Mouse (Mus musculus) liver, embryonic 13.5 days (tissue): ENCODE data around the gene Klf15. TPM values are rescaled to one million over a fixed set of nuclear protein-coding genes. Genes with fewer than 3 reads are reported as not detected.

Experiments
- ATAC-seq: fragments of 200-750 bp; cut with Nextera tagmentation; 2 replicates; pipeline ENCODE4 v1.8.0; 2017; ENCODE audit warnings: low read depth, mild to moderate bottlenecking, moderate number of reproducible peaks, moderate library complexity
- DNase-seq: peaks from one replicate; pipeline ENCODE4 v3.0.0; 2022
- H3K27ac ChIP-seq: fragments of 300-500 bp; sonication (generic); 2 replicates; pipeline ENCODE4 v1.5.1; 2015; ENCODE audit warnings: moderate library complexity, mild to moderate bottlenecking, inconsistent platforms
- H3K27me3 ChIP-seq: fragments of 300-500 bp; sonication (generic); 2 replicates; pipeline ENCODE4 v1.6.1; 2015; ENCODE audit warnings: mild to moderate bottlenecking, inconsistent platforms
- H3K36me3 ChIP-seq: fragments of 300-500 bp; sonication (generic); 2 replicates; pipeline ENCODE4 v1.6.1; 2015; ENCODE audit warnings: mild to moderate bottlenecking, inconsistent platforms
- H3K4me1 ChIP-seq: fragments of 300-500 bp; sonication (generic); replicated peaks from 2 replicates; pipeline ENCODE4 v1.6.1; 2015; ENCODE audit warnings: inconsistent platforms
- H3K4me2 ChIP-seq: fragments of 300-500 bp; sonication (generic); 2 replicates; pipeline ENCODE4 v1.6.1; 2015; ENCODE audit warnings: inconsistent platforms, mild to moderate bottlenecking, moderate library complexity
- H3K4me3 ChIP-seq: fragments of 300-500 bp; sonication (generic); replicated peaks from 2 replicates; pipeline ENCODE4 v1.5.1; 2015; ENCODE audit warnings: mild to moderate bottlenecking, inconsistent platforms
- H3K9ac ChIP-seq: fragments of 300-500 bp; sonication (generic); 2 replicates; pipeline ENCODE4 v1.6.1; 2015; ENCODE audit warnings: mild to moderate bottlenecking, inconsistent platforms
- H3K9me3 ChIP-seq: fragments of 300-500 bp; sonication (generic); replicated peaks from 2 replicates; pipeline ENCODE4 v1.6.1; 2016; ENCODE audit warnings: inconsistent platforms
- WGBS: fragments of 180-500 bp; shearing (Covaris S2); methylation state at CpG from one replicate; pipeline ENCODE4 v1.1.7; 2015; ENCODE audit not compliant: insufficient replicate concordance; 5-methylcytosine and 5-hydroxymethylcytosine counted together
- polyA plus RNA-seq: library from polyadenylated mRNA; unstranded; fragments of >200 nt; fragmentation: Nextera tagmentation; extraction: Ambion mirVana; gene quantifications from 2 replicates; pipeline ENCODE4 v1.2.1, GENCODE M21; 2015

Gene Klf15
- polyA plus RNA-seq, 1 experiment from 2014 or later, result 7.8 TPM

DNA sequence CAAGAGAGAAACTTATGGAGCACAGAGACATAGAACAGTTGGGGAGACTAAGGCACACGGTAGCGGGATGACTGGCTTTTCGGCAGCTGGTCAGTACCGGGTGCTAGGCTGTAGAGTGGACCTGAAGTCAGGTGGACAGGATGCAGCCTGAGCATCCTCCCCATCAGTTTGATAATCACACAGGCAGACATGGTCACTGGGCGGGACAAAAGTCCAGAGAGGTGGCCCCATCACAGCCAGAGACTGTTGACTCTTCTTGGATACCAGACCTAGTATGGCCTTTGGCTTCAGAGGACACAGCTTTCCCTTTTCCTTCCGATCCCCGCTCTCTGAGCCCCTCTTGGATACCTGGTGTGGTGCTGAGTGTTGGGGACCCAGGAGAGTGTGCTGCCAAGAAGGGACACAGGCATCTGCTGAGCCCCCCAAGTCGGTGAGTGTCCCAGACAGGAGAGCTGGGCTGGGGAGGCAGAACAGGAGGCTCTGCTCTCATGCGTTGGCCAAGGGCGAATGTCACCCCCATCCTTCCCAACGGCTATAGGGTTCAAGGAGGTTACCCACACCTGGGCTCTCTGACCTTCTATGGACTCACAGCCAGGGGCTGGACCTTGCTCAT lies 2.8 kb downstream of the Klf15 start:
- Histone ChIP-seq H3K27ac (peak overlapping the region; percentile 73), H3K27me3 (peaks cover 51% of the 10 kb centered on the region), H3K4me1 (peaks cover 23% of the 10 kb centered on the region), H3K4me3 (peak overlapping the region; percentile 20; the same call in 1 of the 2 replicates), H3K4me2 (peak overlapping the region; percentile 29; the same call in 1 of the 2 replicates), H3K9me3 (no peaks in the 10 kb centered on the region), H3K9ac (peak overlapping the region; percentile 42; the same call in 1 of the 2 replicates), H3K36me3 (no peaks in the 10 kb centered on the region)
- DNase-seq (no peak), ATAC-seq (peak; percentile 8; the same call in 1 of the 2 replicates)
- 70% methylated on average over 11 of the region's 11 CpGs for WGBS

DNA sequence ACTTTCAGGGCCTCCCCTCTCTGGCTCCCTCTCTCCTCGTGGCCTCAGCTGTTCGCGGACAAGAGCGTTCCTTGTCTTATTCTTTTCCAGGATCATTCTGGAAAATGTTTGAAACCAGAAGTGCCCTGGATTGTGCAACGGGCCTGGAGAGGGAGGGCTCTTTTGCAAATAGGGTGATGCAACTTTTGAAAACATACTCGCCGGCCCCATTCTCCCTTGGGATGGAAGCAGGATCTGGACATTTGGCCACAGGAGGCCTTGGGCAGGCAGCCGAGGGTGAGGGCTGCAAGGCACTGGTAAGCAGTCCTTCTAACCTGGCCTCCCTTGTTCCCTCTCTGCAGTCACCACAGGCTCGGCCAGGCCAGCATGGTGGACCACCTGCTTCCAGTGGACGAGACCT lies 3.7 kb downstream of the Klf15 start:
- peaks cover 23% of the 10 kb centered on the region for H3K4me1 ChIP-seq
- H3K9me3 ChIP-seq, result no peaks in the 10 kb centered on the region
- no peaks in the 10 kb centered on the region for H3K36me3 ChIP-seq
- H3K4me2 ChIP-seq, result peak overlapping the region; percentile 45
- ATAC-seq (no peak), DNase-seq (no peak)
- H3K27me3 ChIP-seq, result peaks cover 41% of the 10 kb centered on the region
- peak overlapping the region; percentile 43; the same call in 1 of the 2 replicates for H3K9ac ChIP-seq
- peak overlapping the region; percentile 73 for H3K27ac ChIP-seq
- H3K4me3 ChIP-seq, result peak overlapping the region; percentile 14; the same call in 1 of the 2 replicates
- 62% methylated on average over 10 of the region's 10 CpGs for WGBS

DNA sequence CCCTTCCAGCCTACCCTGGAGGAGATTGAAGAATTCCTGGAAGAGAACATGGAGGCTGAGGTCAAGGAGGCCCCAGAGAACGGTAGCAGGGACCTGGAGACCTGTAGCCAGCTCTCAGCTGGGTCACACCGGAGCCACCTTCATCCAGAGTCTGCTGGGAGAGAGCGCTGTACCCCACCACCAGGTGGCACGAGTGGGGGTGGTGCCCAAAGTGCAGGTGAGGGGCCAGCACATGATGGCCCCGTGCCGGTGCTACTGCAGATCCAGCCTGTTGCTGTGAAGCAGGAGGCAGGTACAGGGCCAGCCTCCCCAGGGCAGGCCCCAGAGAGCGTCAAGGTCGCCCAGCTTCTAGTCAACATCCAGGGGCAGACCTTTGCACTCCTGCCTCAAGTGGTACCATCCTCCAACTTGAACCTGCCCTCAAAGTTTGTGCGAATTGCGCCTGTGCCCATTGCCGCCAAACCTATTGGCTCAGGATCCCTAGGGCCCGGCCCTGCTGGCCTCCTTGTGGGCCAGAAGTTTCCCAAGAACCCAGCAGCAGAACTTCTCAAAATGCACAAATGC lies 4.6 kb downstream of the Klf15 start:
- H3K9me3 ChIP-seq, result no peaks in the 10 kb centered on the region
- DNase-seq (no peak), ATAC-seq (no peak)
- peaks cover 23% of the 10 kb centered on the region for H3K4me1 ChIP-seq
- peak overlapping the region; percentile 14; the same call in 1 of the 2 replicates for H3K4me3 ChIP-seq
- H3K4me2 ChIP-seq, result peak overlapping the region; percentile 45
- H3K27ac ChIP-seq, result peak overlapping the region; percentile 72
- peaks cover 33% of the 10 kb centered on the region for H3K27me3 ChIP-seq
- H3K9ac ChIP-seq, result peak overlapping the region; percentile 43; the same call in 1 of the 2 replicates
- WGBS, result 66% methylated on average over 12 of the region's 12 CpGs
- no peaks in the 10 kb centered on the region for H3K36me3 ChIP-seq

DNA sequence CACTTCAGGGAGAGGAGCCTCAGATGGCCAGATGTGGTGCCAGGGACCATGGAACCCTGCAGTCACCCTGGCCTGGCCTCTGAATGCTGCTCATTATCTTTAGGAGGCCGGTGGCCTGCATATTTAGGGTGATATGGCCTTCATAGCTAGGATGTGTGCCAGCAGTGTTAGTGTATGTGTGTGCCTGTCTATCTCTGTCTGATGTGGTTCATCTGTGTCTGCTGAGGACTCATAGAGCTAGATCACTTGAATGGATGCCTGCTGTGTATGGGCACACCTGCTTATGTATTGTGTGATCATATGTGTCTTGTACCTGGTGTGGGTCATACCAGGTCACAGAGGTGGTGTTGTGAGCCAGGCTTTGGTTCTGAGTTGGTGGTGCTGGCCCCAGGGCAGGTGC lies 5.8 kb downstream of the Klf15 start:
- H3K9ac ChIP-seq, result no peak overlapping the region

DNA sequence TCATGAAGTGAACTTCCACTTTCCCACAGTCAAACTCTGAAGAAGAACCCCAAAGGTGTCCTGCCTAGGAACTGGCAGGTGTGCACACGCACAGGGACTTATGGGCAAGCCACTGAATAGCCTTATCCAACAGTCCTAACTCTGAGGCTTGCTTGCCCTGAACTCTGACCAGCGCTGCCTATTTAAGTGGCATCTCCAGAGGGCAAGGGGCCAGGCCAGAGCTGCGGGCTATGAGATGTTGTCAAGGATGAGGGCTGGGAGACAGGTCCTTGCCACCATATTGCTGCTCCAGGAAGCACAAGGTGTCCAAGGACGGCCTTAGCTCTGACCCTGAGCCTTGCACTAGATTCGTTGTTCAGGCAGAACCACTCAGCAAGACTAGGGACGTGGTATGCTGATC lies 6.7 kb downstream of the Klf15 start:
- no peak overlapping the region for H3K27ac ChIP-seq
- ATAC-seq (no peak), DNase-seq (no peak)
- no peaks in the 10 kb centered on the region for H3K36me3 ChIP-seq
- peaks cover 11% of the 10 kb centered on the region for H3K27me3 ChIP-seq
- no peak overlapping the region for H3K9ac ChIP-seq
- H3K4me1 ChIP-seq, result peaks cover 13% of the 10 kb centered on the region
- no peaks in the 10 kb centered on the region for H3K9me3 ChIP-seq
- no peak overlapping the region for H3K4me3 ChIP-seq
- 59% methylated on average over 6 of the region's 6 CpGs for WGBS
- H3K4me2 ChIP-seq, result no peak overlapping the region

More for the DNA sequence above, 5.8 kb downstream of the Klf15 start:
- Histone ChIP-seq H3K27me3 (peaks cover 20% of the 10 kb centered on the region), H3K9me3 (no peaks in the 10 kb centered on the region), H3K4me1 (peaks cover 20% of the 10 kb centered on the region), H3K4me3 (peak overlapping the region; percentile 2; the same call in 1 of the 2 replicates), H3K36me3 (no peaks in the 10 kb centered on the region), H3K4me2 (peak overlapping the region; percentile 45), H3K27ac (no peak overlapping the region)
- no peak for DNase-seq
- no peak for ATAC-seq
- WGBS, result 32% methylated on average over 1 of the region's 1 CpGs

DNA sequence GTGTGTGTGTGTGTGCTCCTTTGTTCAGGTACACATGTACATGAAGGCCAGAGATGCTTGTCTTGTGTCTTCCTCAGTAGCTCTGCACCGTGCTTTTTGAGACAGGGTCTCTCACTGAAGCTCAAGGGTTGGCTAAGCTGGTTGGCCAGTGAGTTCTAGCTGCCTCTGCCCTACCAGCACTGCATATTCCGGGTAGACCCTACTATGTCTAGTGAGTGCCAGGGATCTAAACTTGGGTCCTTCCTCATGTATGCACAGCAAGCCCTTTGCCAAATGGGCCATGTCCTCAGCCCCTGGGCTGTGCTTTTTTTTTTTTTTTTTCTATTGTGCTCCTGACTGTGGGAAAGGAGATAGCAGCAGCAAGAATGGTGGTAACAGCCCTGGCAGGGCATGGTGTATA lies 7.9 kb downstream of the Klf15 start:
- peaks cover 8% of the 10 kb centered on the region for H3K4me1 ChIP-seq
- H3K36me3 ChIP-seq, result no peaks in the 10 kb centered on the region
- no peak overlapping the region for H3K4me2 ChIP-seq
- no peak for DNase-seq
- no peak for ATAC-seq
- H3K27me3 ChIP-seq, result 0 out of 2 replicates have a peak, but pooled peaks cover under 1% of the 10 kb centered on the region
- H3K9ac ChIP-seq, result no peak overlapping the region
- WGBS, result 50% methylated on average over 2 of the region's 2 CpGs
- no peaks in the 10 kb centered on the region for H3K9me3 ChIP-seq
- no peak overlapping the region for H3K27ac ChIP-seq
- H3K4me3 ChIP-seq, result no peak overlapping the region

DNA sequence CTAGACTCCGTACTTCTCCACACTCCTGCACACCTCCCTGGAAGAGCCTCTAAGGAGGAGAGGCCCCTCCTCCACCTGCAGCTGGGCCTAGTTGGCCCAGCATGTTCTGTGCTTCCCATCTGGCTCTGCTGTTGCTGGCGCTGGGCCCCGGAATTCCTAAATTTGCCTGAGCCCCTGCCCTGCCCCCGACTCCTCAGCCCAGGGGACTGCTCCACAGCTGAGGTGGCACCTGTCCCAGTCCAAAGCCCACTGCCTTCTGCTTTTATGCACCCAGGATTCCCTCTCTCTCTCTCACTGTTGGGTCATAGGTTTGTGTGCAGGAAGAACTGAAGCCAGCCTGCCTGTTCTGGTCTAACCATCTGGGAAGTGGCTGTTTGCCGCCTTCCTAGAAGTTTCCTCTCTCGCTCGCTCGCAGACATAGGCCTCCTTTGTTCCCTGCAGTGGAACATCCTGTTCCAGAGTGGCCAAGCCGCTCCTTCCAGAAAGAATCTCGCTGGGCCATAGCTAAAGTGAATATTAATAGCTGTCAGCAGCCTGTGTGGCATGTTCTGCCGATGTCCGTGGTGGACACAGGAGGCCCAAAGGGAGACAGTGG lies 8.7 kb downstream of the Klf15 start:
- DNase-seq, result no peak
- Histone ChIP-seq H3K27me3 (no peaks in the 10 kb centered on the region), H3K27ac (no peak overlapping the region), H3K4me1 (peaks cover 14% of the 10 kb centered on the region), H3K4me3 (no peak overlapping the region), H3K4me2 (no peak overlapping the region), H3K9ac (no peak overlapping the region), H3K9me3 (no peaks in the 10 kb centered on the region), H3K36me3 (no peaks in the 10 kb centered on the region)
- no peak for ATAC-seq
- WGBS, result 47% methylated on average over 12 of the region's 12 CpGs

DNA sequence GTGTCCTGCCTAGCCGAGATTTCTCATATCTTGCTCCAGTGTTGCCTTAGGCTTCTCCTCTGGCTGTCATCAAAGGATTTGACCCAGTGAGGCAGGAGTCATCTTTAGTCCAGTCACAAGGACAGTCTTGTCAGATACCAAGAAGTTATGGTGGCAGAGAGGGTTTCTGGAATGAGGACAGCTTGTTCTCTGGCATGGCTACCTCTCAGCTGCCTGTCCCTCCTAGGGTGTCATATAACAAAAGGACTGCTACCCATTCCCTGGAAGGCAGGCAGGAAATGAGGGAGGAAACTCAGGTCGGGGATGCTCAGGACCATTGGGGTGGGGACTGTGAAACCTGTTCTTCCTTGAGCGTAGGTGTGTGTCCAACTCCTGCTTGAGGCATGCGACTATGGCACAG lies 9.7 kb downstream of the Klf15 start:
- Histone ChIP-seq H3K9ac (no peak overlapping the region), H3K27ac (no peak overlapping the region), H3K4me2 (no peak overlapping the region), H3K36me3 (no peaks in the 10 kb centered on the region), H3K9me3 (no peaks in the 10 kb centered on the region), H3K4me1 (peaks cover 14% of the 10 kb centered on the region), H3K27me3 (no peaks in the 10 kb centered on the region), H3K4me3 (no peak overlapping the region)
- DNase-seq (no peak), ATAC-seq (no peak)
- WGBS, result 50% methylated on average over 4 of the region's 4 CpGs

DNA sequence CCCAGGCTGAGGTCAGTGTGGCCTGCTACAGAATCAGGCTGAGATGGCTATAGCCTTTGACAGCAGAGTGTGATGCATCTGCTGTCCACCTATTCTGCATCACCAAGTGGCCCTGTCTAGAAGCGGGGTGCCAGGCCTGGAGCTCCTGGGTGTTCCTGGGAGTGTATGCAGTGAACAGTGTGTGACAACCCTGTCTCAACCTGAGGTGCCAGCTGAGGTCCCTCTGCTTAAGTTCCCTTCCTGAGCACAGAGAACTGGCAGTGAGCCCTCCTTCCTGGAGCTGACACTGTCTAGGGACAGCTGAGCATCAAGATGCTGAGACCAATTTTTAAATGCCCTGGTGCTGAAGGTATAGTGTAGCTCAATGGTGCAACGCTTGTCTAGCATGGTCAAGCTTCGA lies 10.3 kb downstream of the Klf15 start:
- Histone ChIP-seq H3K4me1 (peaks cover 14% of the 10 kb centered on the region), H3K27ac (no peak overlapping the region), H3K4me2 (no peak overlapping the region), H3K4me3 (no peak overlapping the region), H3K9ac (no peak overlapping the region), H3K27me3 (no peaks in the 10 kb centered on the region), H3K36me3 (no peaks in the 10 kb centered on the region), H3K9me3 (no peaks in the 10 kb centered on the region)
- WGBS, result 66% methylated on average over 3 of the region's 3 CpGs
- DNase-seq, result no peak
- no peak for ATAC-seq

DNA sequence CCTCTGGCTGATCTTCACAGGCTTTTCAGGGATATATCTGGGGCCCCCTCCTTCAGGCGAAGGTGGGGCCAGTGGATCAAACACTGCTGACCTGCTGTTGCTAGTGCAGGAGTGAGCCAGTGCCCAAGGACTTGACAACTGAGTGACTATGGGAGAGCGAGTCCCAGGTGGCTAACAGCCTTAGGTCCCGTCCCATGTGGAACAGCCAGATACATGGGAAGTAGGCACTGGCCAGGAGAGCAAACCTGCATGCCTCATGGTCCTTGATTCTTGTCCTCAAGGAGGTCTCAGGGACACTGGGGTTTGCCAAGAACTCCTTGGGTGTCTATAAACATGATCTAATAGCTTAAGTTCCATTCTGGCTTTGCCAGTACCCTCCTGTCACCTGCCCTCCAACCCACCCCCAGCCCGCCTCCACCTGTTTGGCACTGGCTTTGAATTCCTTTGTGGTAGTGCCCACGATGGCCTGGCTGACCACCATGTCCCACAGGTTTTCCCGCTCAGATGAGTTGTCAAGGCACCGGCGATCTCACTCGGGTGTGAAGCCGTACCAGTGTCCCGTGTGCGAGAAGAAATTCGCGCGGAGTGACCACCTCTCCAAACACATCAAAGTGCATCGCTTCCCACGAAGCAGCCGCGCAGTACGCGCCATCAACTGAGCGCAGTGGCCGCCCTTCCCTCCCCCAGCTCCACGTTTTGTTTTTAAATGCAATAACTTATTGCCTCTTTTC lies 11.4 kb downstream of the Klf15 start:
- Histone ChIP-seq H3K4me3 (no peak overlapping the region), H3K4me2 (no peak overlapping the region), H3K9ac (no peak overlapping the region), H3K4me1 (peaks cover 14% of the 10 kb centered on the region), H3K36me3 (no peaks in the 10 kb centered on the region), H3K9me3 (no peaks in the 10 kb centered on the region), H3K27me3 (no peaks in the 10 kb centered on the region), H3K27ac (no peak overlapping the region)
- DNase-seq, result no peak
- WGBS, result 80% methylated on average over 24 of the region's 24 CpGs
- ATAC-seq, result no peak

DNA sequence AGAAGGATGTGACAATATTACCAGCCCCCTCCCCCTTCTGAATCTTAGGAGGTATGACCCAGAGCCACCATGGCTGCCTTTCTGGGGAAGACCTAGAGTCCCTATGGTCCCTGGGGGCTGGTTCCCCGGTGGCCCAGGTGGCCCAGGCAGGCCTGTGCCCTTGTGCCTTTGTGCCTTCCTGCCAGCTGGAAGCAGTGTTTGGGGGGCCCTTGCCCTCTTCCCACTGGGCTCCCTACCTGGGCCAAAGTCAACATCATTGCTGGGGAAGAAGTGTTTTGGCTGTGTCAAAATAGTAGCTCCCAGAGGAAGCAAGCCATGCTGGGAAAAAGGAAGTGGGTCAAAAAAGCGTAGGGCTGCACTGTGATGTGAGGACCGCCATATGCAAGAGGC lies 12.0 kb downstream of the Klf15 start:
- Histone ChIP-seq H3K9me3 (no peaks in the 10 kb centered on the region), H3K9ac (no peak overlapping the region), H3K27me3 (no peaks in the 10 kb centered on the region), H3K4me3 (no peak overlapping the region), H3K27ac (no peak overlapping the region), H3K4me2 (no peak overlapping the region), H3K36me3 (no peaks in the 10 kb centered on the region), H3K4me1 (peaks cover 14% of the 10 kb centered on the region)
- ATAC-seq, result no peak
- no peak for DNase-seq
- 63% methylated on average over 3 of the region's 3 CpGs for WGBS
